Mouse (Mus musculus): ENCODE measurements around the gene Eprs.
"Not testable (repeated sequence)": the region's sequence is repeated elsewhere in the genome, so short reads cannot be mapped to it uniquely, and the experiment has no call there.

Eprs gene

DNA sequence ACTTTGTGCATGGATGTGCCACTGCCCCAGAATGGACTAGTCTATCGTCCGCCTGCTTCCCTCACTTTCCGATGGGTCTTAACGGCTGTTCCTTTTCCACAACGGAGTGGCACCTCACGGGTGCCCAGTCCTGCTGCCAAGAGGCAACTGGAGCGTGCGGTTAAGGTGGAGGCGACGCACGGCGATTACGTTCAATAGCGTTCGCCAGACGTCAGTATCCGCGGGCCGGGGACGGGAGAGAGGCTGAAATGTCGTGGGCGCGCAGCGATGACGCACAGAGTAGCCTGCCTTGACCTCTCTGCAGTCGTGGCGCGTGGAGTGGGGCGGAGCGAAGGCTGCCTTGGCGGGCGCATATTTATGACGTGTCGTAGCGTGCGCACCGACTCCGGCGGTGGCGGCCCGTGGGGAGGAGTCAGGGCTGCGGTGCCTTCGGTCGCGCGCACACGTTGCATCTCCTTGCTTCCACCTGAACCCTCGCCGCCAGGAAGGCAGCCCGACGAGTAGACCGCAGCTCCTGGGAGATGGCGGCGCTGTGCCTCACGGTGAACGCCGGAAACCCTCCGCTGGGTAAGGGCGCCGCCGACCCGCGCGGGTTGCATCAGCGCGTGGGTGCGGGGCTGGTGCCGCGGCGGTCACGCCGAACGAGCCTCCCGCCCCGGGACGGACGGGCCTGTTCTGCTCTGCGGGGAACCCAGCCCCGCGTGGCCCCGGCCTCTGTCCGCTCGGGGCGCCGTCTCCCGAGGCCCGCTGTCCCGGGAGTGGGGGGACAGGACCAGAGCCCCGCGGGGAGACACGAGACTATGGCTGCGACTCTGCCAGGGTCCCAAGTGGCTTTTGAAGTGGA, at the start of gene Eprs:
Eprs (plus strand) TSS at position 368 of the 844 bp plus-strand sequence.
- DNase-seq: peak; percentile 99

DNA sequence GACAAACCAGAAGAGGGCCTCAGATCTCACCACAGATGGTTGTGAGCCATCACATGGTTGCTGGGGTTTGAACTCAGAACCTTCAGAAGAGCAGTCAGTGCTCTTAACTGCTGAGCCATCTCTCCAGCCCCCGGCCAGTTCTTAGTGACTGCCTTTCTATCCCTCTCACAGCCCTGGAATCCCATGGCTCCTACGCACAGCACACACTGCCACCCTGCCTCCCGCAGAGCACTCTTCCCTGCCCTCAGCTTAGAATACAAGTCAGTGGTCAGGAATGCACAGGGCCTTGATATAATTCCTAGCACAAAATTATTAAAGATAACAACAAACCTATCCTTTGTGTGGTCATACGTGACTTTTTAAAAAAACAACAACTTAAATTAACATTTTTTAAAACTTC, 48.3 kb upstream of the Eprs start:
- no peak for DNase-seq

DNA sequence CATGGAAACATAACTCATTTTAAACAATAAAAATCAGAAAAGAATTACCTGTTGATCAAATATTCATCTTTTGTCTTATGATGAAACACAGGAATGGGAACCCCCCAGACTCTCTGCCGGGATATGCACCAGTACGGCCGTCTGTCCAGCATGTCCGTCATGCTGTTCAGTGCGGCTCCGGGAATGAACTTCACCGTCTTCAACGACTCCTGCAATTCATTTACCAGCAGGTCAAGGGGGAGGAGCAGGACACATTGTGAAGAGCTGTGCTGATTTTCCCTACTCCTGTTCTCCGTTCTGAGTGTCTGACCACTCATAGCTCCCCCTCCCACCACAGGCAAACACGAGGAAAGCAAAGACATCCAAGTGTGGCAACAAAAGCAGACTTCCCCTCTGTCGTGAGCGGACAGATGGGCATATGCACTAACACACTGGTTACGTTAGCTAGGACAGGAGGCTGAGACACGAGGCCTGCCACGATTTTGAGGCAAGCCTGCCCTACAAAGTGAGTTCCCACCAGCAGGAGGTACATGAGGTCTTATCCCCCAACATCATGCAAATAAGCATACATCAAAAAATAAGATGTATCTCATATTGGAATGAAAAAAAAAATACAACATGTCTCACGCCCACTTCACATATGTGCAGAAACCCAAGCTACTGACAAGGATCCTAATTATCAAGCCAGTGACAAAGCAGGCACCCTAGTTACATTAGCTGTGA, 46.8 kb upstream of the Eprs start:
- peak; percentile 27 for DNase-seq

DNA sequence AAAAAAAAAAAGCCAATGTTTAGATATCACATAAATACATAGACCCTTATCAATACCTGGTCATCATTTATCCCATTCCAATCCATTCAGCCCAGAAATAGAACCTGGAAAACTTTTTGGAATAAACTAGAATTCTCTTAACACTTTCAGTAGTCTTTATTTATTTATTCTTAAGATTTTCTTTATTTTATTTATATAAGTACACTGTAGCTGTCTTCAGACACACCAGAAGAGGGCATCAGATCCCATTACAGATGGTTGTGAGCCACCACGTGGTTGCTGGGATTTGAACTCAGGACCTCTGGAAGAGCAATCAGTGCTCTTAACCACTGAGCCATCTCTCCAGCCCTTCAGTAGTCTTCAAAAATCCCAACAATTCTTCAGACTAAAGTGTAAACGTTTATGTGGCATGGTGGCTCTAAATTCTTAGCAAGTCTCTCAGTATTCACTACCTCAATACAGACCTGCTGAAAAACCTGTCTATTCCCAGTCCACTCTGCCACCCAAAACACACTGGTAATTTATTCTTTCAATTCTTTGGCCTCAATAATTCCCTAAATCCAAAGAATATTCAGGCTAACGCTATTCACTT, 35.0 kb upstream of the Eprs start:
- not testable (repeated sequence) for DNase-seq

DNA sequence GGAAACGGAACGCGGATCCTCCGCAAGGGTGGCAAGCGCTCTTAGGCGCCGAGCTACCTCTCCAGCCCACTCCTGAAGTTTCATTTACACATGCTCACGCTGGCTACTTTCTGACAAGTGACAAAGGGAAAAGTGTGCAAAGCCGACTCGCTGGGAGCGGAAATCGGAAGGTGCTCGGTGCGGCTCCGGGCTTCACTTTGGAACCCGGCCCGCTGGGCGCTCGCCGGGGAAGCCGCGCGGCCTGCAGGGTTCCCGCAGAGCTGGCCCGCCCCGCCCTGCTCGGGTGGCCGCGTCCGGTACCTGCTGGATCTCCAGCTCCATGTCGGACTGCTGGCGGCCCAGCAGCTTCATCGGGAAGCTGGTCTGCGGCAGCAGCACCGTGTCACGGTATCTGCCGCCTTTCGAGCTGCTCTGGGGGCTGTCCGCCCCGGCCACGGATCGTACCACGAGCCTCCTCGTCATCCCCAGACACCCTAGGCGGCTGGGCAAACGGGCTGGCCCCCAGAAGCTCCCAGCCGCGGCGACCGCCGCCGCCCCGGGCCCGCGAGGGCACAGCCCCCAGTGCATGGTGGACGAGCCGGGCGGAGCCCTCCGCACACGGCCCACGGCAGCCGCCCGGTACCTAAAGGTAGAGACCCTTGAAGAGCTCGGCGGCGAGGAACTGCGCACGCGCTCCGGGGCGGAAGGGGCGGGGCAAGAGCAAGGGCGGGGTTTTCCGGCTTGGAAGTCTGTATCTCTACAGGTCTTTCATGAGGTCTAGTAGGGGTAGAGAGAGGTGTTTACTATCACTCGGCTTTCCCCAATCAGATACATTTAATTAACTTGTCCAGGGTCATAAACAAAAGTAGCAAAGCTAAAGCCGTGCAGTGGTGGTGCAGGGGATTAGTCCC, 33.9 kb upstream of the Eprs start, which contains the start of gene Iars2:
Iars2 (minus strand) TSS at position 676 of the 890 bp plus-strand sequence.
- peak; percentile 94 for DNase-seq

DNA sequence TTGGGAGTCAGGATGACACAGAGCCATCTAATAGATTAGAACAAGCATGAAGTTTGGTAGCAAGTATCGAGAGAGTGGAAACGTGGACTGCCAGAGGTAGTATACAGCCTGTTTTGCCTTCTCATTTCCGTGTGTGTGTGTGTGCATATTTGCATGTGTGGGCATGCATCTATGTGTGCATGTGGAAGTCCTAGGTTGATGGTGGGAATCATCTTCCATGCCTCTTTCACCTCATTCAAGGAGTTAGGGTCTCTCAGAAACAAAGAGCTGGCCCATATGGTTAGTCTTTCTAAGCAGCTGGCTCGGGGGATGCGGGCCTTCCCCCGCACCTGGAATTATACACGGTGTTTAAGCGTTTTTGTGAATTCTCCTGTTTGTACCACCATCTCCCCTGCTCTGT, 33.0 kb upstream of the Eprs start:
- no peak for DNase-seq

DNA sequence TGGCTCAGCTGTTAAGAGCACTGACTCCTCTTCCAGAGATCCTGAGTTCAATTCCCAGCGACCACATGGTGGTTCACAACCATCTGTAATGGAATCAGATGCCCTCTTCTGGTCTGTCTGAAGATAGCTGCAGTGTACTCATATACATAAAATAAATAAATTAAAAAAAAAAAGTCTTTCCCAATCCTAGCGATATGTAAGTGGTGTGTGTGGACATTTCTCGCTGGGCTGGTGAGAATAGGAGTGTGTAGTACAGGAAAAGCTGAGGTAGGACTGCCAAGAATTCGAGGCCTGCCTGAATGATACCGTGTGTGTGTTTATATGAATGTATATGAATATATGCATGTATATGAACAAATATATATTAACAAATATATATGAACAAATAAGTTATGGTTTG, 31.5 kb upstream of the Eprs start:
- DNase-seq: no peak

DNA sequence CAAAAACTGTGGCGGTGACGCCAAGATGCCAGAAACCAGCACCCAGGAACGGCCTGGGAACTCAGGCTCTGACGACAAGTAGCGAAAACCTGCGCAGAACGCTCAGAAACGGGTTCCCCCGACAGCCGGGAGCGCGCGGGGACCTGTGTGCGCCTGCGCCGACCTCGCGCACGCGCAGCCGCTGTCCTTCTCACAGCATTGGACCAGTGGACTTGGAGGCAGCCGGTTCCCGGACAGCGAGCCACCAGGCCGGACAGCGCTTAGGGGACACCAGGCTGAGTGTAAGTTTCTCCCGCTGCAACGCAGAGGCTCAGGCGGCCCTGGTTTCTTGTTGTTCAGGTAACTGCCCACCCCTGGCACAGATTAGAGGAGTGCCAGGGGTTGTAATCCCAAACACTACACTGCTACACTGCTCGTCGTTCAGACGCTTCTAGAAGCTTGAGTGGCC, 30.8 kb upstream of the Eprs start, which contains the start of gene Bpnt1:
Bpnt1 (plus strand) TSS at position 167 of the 448 bp plus-strand sequence.
- DNase-seq: peak; percentile 94

DNA sequence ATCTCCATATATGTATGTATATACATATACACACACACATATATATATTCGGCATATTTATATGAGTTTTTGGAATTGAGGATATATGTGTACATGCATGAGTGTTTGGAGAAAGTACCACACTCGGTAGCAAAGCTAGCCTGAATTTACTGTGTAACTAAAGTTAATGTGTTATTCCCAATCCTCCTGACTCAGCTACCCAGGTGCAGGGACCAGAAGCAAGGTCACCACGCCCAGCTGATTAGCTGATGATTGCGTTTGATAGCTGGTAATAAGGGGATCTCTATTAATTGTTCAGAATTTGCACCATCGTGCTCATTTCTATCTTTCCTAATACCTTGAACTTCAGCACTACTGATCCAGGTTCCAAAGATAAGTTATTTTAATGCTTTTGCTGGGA, 29.2 kb upstream of the Eprs start:
- DNase-seq: no peak

DNA sequence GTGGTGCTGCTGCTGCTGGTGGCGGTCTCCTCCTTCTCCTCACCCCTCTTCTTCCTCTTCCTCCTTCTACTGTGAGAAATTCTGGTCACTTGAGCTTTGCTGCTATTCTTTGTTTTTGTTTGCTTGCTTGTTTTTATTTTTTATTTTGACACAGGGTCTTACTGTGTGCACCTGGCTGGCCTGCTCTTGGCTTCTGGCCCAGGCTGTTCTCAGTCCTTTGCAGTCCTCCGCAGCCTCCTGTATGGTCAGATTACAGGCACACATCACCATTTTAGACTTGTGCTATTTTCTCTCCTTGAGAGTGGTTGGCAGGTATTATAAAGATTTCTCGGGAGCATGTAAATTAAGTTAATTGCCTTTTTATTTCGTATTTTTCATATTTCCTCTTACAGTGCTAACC, 28.7 kb upstream of the Eprs start:
- DNase-seq: no peak

DNA sequence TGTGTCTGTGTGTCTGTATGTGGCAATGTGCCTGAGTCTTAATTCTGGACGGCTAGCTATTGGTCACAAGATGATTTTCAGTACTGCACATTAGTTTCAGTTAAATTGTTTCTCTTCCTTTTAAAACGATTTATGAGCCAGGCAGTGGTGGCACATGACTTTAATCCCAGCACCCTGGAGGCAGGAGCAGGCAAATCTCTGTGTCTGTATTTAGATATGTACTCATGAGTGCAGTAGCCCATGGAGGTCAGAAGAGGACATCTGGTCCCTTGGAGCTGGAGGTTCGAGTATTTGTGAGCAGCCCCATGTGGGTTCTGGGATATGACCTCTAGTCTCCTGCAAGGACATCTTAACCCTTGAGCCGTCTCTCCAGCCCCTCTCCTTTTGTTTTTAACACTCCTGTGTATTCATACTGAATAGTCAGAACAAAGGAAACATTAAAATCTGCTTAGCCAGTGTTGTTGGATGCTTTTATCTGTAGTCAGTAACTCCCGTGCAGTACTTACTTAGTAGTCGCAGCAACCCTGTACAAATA, 27.5 kb upstream of the Eprs start:
- peak; percentile 17 for DNase-seq

DNA sequence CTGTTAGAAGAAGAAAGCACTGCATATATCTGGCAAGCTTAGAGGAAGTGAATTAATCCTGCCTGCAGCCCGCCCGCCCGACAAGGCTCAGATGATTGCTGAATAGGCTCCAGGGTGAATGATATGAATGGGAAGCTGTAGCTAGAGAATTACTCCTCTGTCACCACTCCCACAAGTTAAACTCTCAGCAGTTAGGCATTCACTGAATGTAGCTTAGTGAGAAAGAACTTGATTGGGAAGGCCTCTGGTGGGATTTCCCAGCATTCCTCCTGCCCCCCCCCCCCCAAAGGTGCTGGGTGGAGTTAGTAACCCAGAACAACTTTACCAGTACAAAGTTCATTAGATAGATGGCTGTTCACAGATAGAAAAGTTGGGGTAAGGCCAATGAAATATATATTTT, 26.3 kb upstream of the Eprs start:
- no peak for DNase-seq

DNA sequence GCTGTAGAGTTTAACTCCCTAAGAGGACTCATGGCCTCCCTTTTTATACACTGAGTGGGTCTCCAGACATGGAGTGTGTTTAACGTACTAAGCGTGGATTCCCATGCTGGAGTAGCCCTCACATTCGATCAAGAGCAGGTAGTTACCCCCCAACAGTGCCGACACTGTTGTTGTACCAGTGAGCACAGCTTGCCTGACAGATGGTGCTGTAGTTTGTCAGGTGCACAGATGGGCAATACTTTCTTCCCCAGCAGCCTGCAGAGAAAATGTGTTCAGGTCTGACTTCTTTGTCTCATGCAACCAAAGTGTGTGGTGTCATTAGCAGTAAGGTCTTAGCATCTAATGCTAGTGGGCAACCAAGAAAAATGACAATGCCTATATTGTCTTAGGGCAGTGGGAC, 20.4 kb upstream of the Eprs start:
- no peak for DNase-seq

DNA sequence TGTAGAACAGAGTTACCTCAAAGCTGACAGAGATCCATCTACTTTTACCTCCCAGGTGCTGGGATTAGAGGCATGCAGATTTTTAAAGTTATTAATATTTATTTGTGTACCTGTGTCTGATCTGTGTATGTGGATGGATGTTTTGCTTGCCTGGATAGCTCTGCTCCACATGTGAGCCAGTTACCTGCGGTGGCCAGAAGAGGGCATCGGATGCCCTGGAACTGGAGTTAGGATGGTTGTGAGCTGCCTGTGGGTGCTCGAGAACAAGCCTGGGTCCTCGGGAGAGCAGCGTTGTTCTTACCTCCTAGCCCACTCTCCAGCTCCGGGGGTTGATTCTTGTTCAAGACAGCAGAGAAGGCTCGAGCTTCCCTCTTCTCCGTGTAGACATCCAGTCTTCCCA, 19.4 kb upstream of the Eprs start:
- DNase-seq: no peak

DNA sequence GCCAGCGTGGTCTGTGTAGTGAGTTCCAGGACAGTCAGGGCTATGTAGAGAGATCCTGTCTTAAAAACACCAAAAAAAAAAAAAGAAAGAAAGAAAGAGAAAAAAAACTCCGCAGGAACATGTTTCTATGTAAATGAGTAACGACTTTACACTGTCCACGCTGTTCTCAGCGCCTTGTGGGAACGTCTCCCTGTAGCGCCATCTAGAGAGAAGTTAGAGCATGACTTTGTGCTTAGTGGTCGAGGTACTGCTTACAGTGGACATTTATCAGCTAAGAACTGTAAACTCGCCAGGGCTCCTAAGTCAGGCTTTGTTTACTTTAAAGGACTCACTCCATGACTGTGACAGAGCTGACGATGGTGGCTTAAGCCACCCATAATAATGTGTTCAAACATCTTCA, 16.7 kb upstream of the Eprs start:
- peak; percentile 20 for DNase-seq

DNA sequence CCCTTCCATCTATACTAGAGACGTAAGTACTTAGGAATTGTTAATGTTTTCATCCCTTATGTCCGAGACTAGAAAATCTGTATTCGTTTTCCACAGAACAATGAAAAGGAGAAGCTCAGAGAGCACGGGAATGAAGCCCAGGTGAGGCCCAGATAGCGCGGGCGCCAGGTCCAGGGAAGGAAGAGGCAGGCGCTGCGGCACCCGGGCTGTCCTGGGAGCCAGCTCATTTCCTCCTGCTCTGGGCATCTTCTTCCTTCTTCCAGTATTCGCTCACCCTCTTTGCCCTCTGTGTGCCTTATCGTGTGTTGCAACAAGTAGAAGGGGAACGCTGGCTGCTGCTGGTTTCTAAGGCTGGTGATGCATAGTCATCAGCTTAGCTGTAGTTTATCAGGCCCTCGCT, 13.1 kb upstream of the Eprs start:
- DNase-seq: no peak

DNA sequence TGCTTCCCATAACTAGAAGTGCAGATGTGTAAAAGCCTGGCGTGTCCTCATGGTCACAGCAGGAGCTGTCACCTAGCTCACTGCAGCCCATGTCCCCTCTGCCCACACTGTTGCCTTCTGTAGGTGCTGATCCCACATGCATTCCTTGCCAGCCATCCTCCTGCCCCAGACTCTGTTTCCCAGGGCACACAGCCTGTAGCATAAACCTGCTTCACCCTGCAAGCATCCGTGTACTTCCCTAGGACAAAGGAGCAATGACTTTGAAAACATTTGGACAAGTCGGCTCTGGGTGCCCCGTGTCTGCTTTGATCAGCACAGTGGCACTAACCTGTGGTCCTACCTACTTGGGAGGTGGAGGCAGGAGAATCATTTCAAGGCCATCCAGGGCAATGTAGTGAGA, 12.2 kb upstream of the Eprs start:
- DNase-seq: no peak

DNA sequence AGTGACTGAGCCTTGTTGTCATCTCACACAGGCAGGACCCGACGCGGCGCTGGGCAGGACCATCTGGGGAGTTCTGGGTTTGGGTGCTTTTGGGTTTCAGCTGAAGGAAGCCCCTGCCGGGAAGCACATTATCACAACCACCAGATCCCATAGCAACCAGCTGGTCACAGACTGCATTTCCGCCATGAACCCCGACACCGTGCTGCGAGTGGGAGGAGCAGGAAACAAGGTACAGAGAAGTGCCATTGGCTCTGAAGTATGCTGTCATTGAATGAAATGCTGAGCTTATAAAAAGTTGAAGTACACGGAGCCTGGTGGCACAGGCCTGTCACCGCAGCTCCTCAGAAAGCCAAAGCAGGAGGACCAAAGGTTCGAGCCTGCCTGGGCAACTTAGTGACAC, 10.7 kb upstream of the Eprs start:
- DNase-seq: no peak

DNA sequence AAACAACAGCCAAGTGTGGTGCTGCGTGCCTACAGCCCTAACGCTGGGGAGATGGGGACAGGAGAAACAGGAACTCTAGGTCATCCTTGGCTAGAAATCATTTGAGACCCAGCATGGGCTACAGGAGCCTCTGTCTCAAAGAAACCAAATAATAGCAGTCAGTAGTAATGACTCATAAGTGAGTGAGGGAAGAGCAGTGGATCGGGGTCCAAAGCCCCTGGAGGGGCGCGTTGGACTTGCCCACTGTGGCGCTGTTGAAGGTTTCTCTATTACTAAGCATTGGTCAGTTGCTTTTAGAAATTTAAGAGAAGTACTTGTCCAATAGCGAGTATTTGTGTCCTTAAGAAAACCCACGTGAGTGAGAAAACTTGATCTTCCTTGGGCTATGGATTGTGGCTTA, 9.5 kb upstream of the Eprs start:
- DNase-seq: no peak

DNA sequence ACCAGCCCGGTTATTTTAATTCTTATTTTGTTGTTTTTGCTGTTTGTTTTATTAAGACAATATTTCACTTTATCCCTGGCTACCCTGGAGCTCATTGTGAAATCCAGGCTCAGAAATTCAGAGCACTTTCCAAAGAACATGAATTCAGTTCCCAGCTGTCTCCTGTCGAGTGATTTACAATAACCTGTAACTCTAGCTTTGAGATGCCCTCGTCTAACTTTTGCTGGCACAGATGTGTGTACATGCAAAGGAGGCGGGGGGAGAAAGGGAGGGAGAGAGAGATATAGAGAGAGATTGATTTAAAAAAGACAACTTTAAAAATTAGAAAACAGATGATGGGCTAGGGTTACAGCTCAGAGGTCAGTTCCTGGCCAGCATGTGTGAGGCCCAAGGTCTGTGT, 8.1 kb upstream of the Eprs start:
- DNase-seq: no peak

DNA sequence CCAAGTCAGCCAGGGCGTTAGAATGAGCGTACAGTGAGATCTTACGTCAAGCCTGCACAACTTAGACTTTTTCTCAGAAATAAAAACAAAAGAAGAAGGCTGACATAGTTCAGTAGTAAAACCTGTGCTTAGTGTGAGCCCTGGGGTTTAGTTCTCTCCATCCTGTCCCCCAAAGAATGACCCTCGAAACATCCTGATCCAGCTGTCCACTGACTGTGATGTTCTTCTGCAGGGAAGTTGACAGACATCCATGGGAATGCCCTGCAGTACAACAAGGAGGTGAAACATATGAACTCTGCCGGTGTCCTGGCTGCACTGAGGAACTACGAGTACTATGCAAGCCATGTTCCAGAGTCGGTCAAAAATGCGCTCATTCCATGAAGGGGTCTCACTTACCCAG, 6.6 kb upstream of the Eprs start:
- no peak for DNase-seq

DNA sequence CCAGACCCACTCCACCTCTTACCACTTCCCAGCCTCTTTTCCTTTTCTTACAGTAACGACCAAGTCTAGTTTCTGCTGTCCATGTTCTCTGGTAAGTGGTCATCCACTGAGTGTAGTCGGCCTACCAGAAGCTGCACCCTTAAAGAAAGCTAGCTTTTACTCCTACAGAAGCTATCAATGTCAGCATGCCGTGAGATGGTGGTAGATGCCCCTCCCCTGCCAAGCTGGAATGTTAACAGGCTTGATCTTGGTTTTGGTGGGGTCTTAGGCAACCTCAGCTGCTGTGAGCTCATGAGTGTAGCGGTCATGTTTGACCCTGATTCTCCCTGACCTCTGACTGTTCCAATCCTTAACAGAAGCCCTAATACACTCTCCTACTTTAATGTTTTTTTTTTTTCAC, 4.6 kb upstream of the Eprs start:
- DNase-seq: no peak

Measured in kidney, postnatal 14 days (tissue).